Mouse (Mus musculus): ENCODE results near the gene Mpv17.

The Mpv17 gene

GRCm38 (mm10) chr5:31188223-31188840, 34.3 kb upstream of the Mpv17 start:
- DNase-seq (ENCODE audit: low read depth in 2 of 2, low spot score in 2 of 2) = no peak

- DNase-seq (ENCODE audit: low read depth in 2 of 2, low spot score in 2 of 2) = no peak
Observed at GRCm38 (mm10) chr5:31183678-31184077, 29.6 kb upstream of the Mpv17 start.

- no peak for DNase-seq (ENCODE audit: low read depth in 2 of 2, low spot score in 2 of 2)
Observed at GRCm38 (mm10) chr5:31181183-31181770, 27.2 kb upstream of the Mpv17 start.

- DNase-seq (ENCODE audit: low read depth in 2 of 2, low spot score in 2 of 2) = peak; percentile 95 to 97
Observed at GRCm38 (mm10) chr5:31179766-31180630, 25.9 kb upstream of the Mpv17 start, which contains the start of the genes Gm29609 and Gtf3c2. Gm29609 (minus strand) TSS chr5:31179911. Gtf3c2 (minus strand) TSS chr5:31180144.

GRCm38 (mm10) chr5:31179301-31179765, 25.3 kb upstream of the Mpv17 start:
- DNase-seq (ENCODE audit: low read depth in 2 of 2, low spot score in 2 of 2) = no peak

- no peak for DNase-seq (ENCODE audit: low read depth in 2 of 2, low spot score in 2 of 2)
Observed at GRCm38 (mm10) chr5:31168630-31169029, 14.6 kb upstream of the Mpv17 start.

- DNase-seq (ENCODE audit: low read depth in 2 of 2, low spot score in 2 of 2) = no peak
Observed at GRCm38 (mm10) chr5:31164878-31165277, 10.8 kb upstream of the Mpv17 start.

- DNase-seq (ENCODE audit: low read depth in 2 of 2, low spot score in 2 of 2) = no peak
Observed at GRCm38 (mm10) chr5:31162462-31162861, 8.4 kb upstream of the Mpv17 start.

- no peak for DNase-seq (ENCODE audit: low read depth in 2 of 2, low spot score in 2 of 2)
Observed at GRCm38 (mm10) chr5:31153516-31154151, 417 bp downstream of the Mpv17 start.

- DNase-seq (ENCODE audit: low read depth in 2 of 2, low spot score in 2 of 2) = no peak
Observed at GRCm38 (mm10) chr5:31151746-31152145, 2.3 kb downstream of the Mpv17 start.

- no peak for DNase-seq (ENCODE audit: low read depth in 2 of 2, low spot score in 2 of 2)
Observed at GRCm38 (mm10) chr5:31149781-31150180, 4.3 kb downstream of the Mpv17 start.

- no peak for DNase-seq (ENCODE audit: low read depth in 2 of 2, low spot score in 2 of 2)
Observed at GRCm38 (mm10) chr5:31138968-31139425, 15.1 kb downstream of the Mpv17 start.

GRCm38 (mm10) chr5:31138241-31138967, 15.6 kb downstream of the Mpv17 start, which contains the start of gene Ucn:
Ucn (minus strand) TSS chr5:31138829.
- DNase-seq (ENCODE audit: low read depth in 2 of 2, low spot score in 2 of 2) = no peak

GRCm38 (mm10) chr5:31137658-31138057, 16.4 kb downstream of the Mpv17 start:
- no peak for DNase-seq (ENCODE audit: low read depth in 2 of 2, low spot score in 2 of 2)

- DNase-seq (ENCODE audit: low read depth in 2 of 2, low spot score in 2 of 2) = no peak
Observed at GRCm38 (mm10) chr5:31136730-31137424, 17.2 kb downstream of the Mpv17 start.

GRCm38 (mm10) chr5:31126050-31126449, 28.0 kb downstream of the Mpv17 start:
- no peak for DNase-seq (ENCODE audit: low read depth in 2 of 2, low spot score in 2 of 2)

- no peak for DNase-seq (ENCODE audit: low read depth in 2 of 2, low spot score in 2 of 2)
Observed at GRCm38 (mm10) chr5:31123481-31123880, 30.6 kb downstream of the Mpv17 start.

- no peak for DNase-seq (ENCODE audit: low read depth in 2 of 2, low spot score in 2 of 2)
Observed at GRCm38 (mm10) chr5:31121111-31121510, 32.9 kb downstream of the Mpv17 start.

GRCm38 (mm10) chr5:31116912-31117311, 37.1 kb downstream of the Mpv17 start:
- no peak for DNase-seq (ENCODE audit: low read depth in 2 of 2, low spot score in 2 of 2)

GRCm38 (mm10) chr5:31116354-31116753, 37.7 kb downstream of the Mpv17 start, which contains the start of gene Trim54:
Trim54 (plus strand) TSS chr5:31116712.
- DNase-seq (ENCODE audit: low read depth in 2 of 2, low spot score in 2 of 2) = no peak
